Mouse (Mus musculus) layer of hippocampus, postnatal 14 days (tissue): Measurements from ENCODE around the gene Gfpt2. TPM values are rescaled to one million over a fixed set of nuclear protein-coding genes. Genes with fewer than 3 reads are reported as not detected.
"Not testable (repeated sequence)": the region's sequence is repeated elsewhere in the genome, so short reads cannot be mapped to it uniquely, and the experiment has no call there.

Experiments
- DNase-seq, 2 experiments: peaks; one replicate each; pipeline ENCODE4 v3.0.0; 2021 to 2022; ENCODE audit warnings: low spot score in 2 of 2, mixed read lengths in 1 of 2
- long read RNA-seq, 2 experiments: library from polyadenylated mRNA; stranded (forward); transcript quantifications; one replicate each; pipeline ENCODE4 v2.0.0; 2021
- total RNA-seq, 2 experiments: library from RNA; stranded (reverse); gene quantifications; 2 replicates each; pipeline ENCODE4 v1.2.3; 2021

Gene Gfpt2
- total RNA-seq = 1 to 10 TPM; 6.6 to 7.9 TPM
- long read RNA-seq, experiment 1, transcript Gfpt2-201 (19 exons, 2,947 nt) = major isoform, 5 of 8 reads
- long read RNA-seq, experiment 1, partial matches to known transcripts = 0 of 8 reads
- long read RNA-seq, experiment 1, other reads (novel, unspliced or antisense) = 3 of 8 reads
- long read RNA-seq, experiment 2, transcript Gfpt2-201 (19 exons, 2,947 nt) = major isoform, 10 of 11 reads
- long read RNA-seq, experiment 2, partial matches to known transcripts = 0 of 11 reads
- long read RNA-seq, experiment 2, other reads (novel, unspliced or antisense) = 1 of 11 reads

GRCm38 (mm10) chr11:49793619-49794341 lies at the start of gene Gfpt2:
Gfpt2 (plus strand) TSS chr11:49794178.
- peak; percentile 57 to 77 for DNase-seq

GRCm38 (mm10) chr11:49744981-49745380 lies 49.0 kb upstream of the Gfpt2 start:
- DNase-seq = no peak

- DNase-seq = peak in 1 of 2 experiments; percentile 12
Measured at GRCm38 (mm10) chr11:49745839-49746238, 48.1 kb upstream of the Gfpt2 start.

GRCm38 (mm10) chr11:49746756-49747155 lies 47.2 kb upstream of the Gfpt2 start:
- DNase-seq = no peak

- no peak for DNase-seq
Measured at GRCm38 (mm10) chr11:49754958-49755665, 38.9 kb upstream of the Gfpt2 start.

- no peak for DNase-seq
Measured at GRCm38 (mm10) chr11:49758096-49758495, 35.9 kb upstream of the Gfpt2 start.

GRCm38 (mm10) chr11:49761130-49761529 lies 32.8 kb upstream of the Gfpt2 start:
- no peak for DNase-seq

- no peak for DNase-seq
Measured at GRCm38 (mm10) chr11:49763555-49763954, 30.4 kb upstream of the Gfpt2 start.

- no peak for DNase-seq
Measured at GRCm38 (mm10) chr11:49764023-49764422, 30.0 kb upstream of the Gfpt2 start.

GRCm38 (mm10) chr11:49764639-49765299 lies 29.2 kb upstream of the Gfpt2 start:
- DNase-seq = peak in 1 of 2 experiments; percentile 10

GRCm38 (mm10) chr11:49765377-49766136 lies 28.4 kb upstream of the Gfpt2 start:
- DNase-seq = no peak

- no peak for DNase-seq
Measured at GRCm38 (mm10) chr11:49766137-49766411, 27.9 kb upstream of the Gfpt2 start.

GRCm38 (mm10) chr11:49767497-49767896 lies 26.5 kb upstream of the Gfpt2 start:
- DNase-seq = not testable (repeated sequence)

GRCm38 (mm10) chr11:49768781-49769180 lies 25.2 kb upstream of the Gfpt2 start:
- DNase-seq = no peak

GRCm38 (mm10) chr11:49770676-49771550 lies 23.1 kb upstream of the Gfpt2 start:
- DNase-seq = no peak

- DNase-seq = no peak
Measured at GRCm38 (mm10) chr11:49772251-49772650, 21.7 kb upstream of the Gfpt2 start.

GRCm38 (mm10) chr11:49774894-49775293 lies 19.1 kb upstream of the Gfpt2 start:
- DNase-seq = no peak

GRCm38 (mm10) chr11:49778844-49779243 lies 15.1 kb upstream of the Gfpt2 start:
- DNase-seq = peak in 1 of 2 experiments; percentile 12

- DNase-seq = no peak
Measured at GRCm38 (mm10) chr11:49780161-49780817, 13.7 kb upstream of the Gfpt2 start.
